Mouse (Mus musculus): ENCODE data around the gene Mitf. TPM values are rescaled to one million over a fixed set of nuclear protein-coding genes. Genes with fewer than 3 reads are reported as not detected.

The Mitf gene
- polyA plus RNA-seq, 1 experiment from 2014 or later, result 1.0 TPM

- ATAC-seq (ENCODE audit: low FRiP score), result no peak
- Histone ChIP-seq H3K4me3 (replicated peaks) (no peak overlapping the region), H3K27me3 (no peaks in the 10 kb centered on the region), H3K9me3 (no peaks in the 10 kb centered on the region), H3K4me2 (no peak overlapping the region), H3K27ac (no peak overlapping the region), H3K9ac (no peak overlapping the region), H3K36me3 (replicated peaks) (no peaks in the 10 kb centered on the region), H3K4me1 (no peaks in the 10 kb centered on the region)
- WGBS, result 54% methylated on average over 3 of the region's 3 CpGs
Observed at GRCm38 (mm10) chr6:97828021-97828420, 21.2 kb downstream of the Mitf start.

DNA sequence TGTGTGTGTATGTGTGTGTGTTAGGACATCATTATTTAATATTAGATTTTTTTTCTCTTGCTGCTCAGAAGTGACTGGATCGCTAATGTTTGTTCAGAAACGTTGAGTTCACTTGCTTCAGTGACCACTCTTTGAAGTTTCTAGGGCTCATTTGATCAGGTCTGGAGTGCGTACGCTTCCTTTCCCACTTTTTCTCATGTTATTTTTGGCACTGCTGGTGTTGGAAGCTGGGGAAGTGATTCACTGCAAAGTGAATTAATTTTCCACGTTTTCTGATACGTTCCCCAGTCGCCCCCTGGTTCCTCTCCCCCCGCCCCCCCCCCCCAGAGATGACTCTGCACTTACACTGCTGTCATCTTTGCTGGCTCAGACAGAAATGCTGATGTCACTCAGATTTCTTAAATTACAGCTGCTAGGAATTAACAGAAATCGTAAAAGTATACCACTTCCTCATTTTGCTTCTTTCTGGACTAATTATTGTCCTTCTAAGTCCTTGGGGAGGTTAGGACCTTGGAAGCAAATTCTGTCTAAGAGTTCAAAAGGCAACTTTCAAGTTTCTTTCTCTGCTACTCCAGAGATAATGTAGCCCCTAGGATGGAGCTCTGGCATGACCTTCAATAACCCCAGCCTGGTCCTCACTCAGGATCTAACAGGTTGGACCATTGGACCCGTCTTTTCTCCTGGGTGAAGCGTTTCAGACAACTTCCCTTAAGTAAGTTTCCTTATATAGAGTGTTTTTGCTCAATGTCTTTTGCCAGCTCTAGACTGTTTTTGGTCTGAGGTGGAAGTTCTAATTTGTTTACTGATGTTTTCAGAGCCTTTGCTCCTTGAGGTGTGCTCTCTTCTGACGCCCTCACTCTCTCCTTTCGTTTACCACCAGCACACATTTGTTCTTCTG is 22.2 kb downstream of the Mitf start:
- no peak for ATAC-seq (ENCODE audit: low FRiP score)
- Histone ChIP-seq H3K27ac (no peak overlapping the region), H3K9me3 (no peaks in the 10 kb centered on the region), H3K4me1 (no peaks in the 10 kb centered on the region), H3K4me3 (replicated peaks) (no peak overlapping the region), H3K9ac (no peak overlapping the region), H3K4me2 (no peak overlapping the region), H3K27me3 (no peaks in the 10 kb centered on the region), H3K36me3 (replicated peaks) (no peaks in the 10 kb centered on the region)
- 75% methylated on average over 13 of the region's 13 CpGs for WGBS

GRCm38 (mm10) chr6:97832501-97832900 is 25.6 kb downstream of the Mitf start:
- H3K4me3 ChIP-seq (replicated peaks), result no peak overlapping the region
- H3K4me2 ChIP-seq, result no peak overlapping the region
- H3K27me3 ChIP-seq, result no peaks in the 10 kb centered on the region
- no peak overlapping the region for H3K9ac ChIP-seq
- no peaks in the 10 kb centered on the region for H3K4me1 ChIP-seq
- H3K36me3 ChIP-seq (replicated peaks), result no peaks in the 10 kb centered on the region
- ATAC-seq (ENCODE audit: low FRiP score), result no peak
- 88% methylated on average over 4 of the region's 4 CpGs for WGBS
- no peak overlapping the region for H3K27ac ChIP-seq
- no peaks in the 10 kb centered on the region for H3K9me3 ChIP-seq

- H3K4me2 ChIP-seq, result no peak overlapping the region
- no peak overlapping the region for H3K4me3 ChIP-seq (replicated peaks)
- no peaks in the 10 kb centered on the region for H3K4me1 ChIP-seq
- no peak overlapping the region for H3K27ac ChIP-seq
- H3K9me3 ChIP-seq, result no peaks in the 10 kb centered on the region
- WGBS, result 85% methylated on average over 7 of the region's 7 CpGs
- no peak for ATAC-seq (ENCODE audit: low FRiP score)
- H3K9ac ChIP-seq, result no peak overlapping the region
- H3K27me3 ChIP-seq, result no peaks in the 10 kb centered on the region
- no peaks in the 10 kb centered on the region for H3K36me3 ChIP-seq (replicated peaks)
Observed at GRCm38 (mm10) chr6:97836176-97836575, 29.3 kb downstream of the Mitf start.

- H3K4me3 ChIP-seq (replicated peaks), result no peak overlapping the region
- no peaks in the 10 kb centered on the region for H3K36me3 ChIP-seq (replicated peaks)
- H3K9me3 ChIP-seq, result no peaks in the 10 kb centered on the region
- no peak overlapping the region for H3K27ac ChIP-seq
- H3K27me3 ChIP-seq, result no peaks in the 10 kb centered on the region
- H3K4me2 ChIP-seq, result no peak overlapping the region
- no peaks in the 10 kb centered on the region for H3K4me1 ChIP-seq
- no peak for ATAC-seq (ENCODE audit: low FRiP score)
- H3K9ac ChIP-seq, result no peak overlapping the region
Observed at GRCm38 (mm10) chr6:97837711-97838110, 30.9 kb downstream of the Mitf start.

DNA sequence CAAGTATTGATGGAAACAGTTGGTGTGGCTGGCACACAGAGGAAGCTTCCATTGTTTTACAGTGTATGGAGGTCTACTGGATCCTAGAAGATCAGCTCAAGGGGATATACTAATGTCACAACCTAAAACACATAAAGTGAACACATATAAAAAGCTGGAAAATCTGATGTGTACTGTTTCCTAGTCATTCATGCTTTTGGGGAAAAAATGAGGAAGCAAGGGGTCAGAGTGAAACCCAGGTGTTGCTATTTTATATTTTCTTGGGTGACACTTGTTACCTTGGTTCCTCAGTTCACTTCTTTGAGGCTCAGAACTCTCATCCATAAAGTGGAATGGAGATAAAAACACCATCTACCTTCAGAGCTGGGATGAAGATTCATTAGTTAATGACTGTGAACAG is 32.7 kb downstream of the Mitf start:
- no peak overlapping the region for H3K27ac ChIP-seq
- H3K27me3 ChIP-seq, result no peaks in the 10 kb centered on the region
- no peak overlapping the region for H3K4me2 ChIP-seq
- no peak for ATAC-seq (ENCODE audit: low FRiP score)
- H3K9me3 ChIP-seq, result no peaks in the 10 kb centered on the region
- no peaks in the 10 kb centered on the region for H3K4me1 ChIP-seq
- H3K9ac ChIP-seq, result no peak overlapping the region
- no peaks in the 10 kb centered on the region for H3K36me3 ChIP-seq (replicated peaks)
- no peak overlapping the region for H3K4me3 ChIP-seq (replicated peaks)

DNA sequence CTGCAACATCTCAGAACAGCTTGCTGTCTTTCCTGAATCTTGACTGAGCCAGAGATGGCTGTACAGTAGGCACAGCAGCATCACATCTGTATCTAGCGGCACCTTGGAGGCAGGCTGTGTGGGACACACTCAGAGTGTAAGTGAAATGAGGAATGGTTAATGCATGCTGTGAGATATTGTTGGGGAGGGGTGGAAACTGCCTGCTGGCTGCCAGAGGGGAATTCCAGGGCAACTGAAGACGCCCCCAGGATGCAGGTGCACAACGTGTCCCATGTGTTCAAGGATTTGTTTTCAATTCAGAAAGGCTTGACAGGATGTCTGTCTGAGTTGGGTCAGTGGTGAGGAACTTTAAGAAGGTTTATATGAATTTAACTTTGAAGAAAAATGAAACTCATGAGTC is 37.3 kb downstream of the Mitf start:
- WGBS, result 84% methylated on average over 3 of the region's 3 CpGs
- Histone ChIP-seq H3K9me3 (no peaks in the 10 kb centered on the region), H3K4me2 (no peak overlapping the region), H3K4me1 (peaks cover 8% of the 10 kb centered on the region; the same call in 1 of the 2 replicates), H3K4me3 (replicated peaks) (no peak overlapping the region), H3K27me3 (no peaks in the 10 kb centered on the region), H3K9ac (no peak overlapping the region), H3K36me3 (replicated peaks) (no peaks in the 10 kb centered on the region), H3K27ac (no peak overlapping the region)
- no peak for ATAC-seq (ENCODE audit: low FRiP score)

GRCm38 (mm10) chr6:97848191-97848857 is 41.5 kb downstream of the Mitf start:
- Histone ChIP-seq H3K36me3 (replicated peaks) (no peaks in the 10 kb centered on the region), H3K27me3 (no peaks in the 10 kb centered on the region), H3K4me2 (no peak overlapping the region), H3K4me1 (peaks cover 8% of the 10 kb centered on the region; the same call in 1 of the 2 replicates), H3K9ac (no peak overlapping the region), H3K4me3 (replicated peaks) (no peak overlapping the region), H3K27ac (no peak overlapping the region), H3K9me3 (no peaks in the 10 kb centered on the region)
- WGBS, result 69% methylated on average over 9 of the region's 9 CpGs
- no peak for ATAC-seq (ENCODE audit: low FRiP score)

- H3K9ac ChIP-seq, result no peak overlapping the region
- no peak overlapping the region for H3K4me2 ChIP-seq
- no peak overlapping the region for H3K27ac ChIP-seq
- no peak overlapping the region for H3K4me3 ChIP-seq (replicated peaks)
- H3K9me3 ChIP-seq, result no peaks in the 10 kb centered on the region
- WGBS, result 93% methylated on average over 2 of the region's 2 CpGs
- ATAC-seq (ENCODE audit: low FRiP score), result no peak
- no peaks in the 10 kb centered on the region for H3K27me3 ChIP-seq
- no peaks in the 10 kb centered on the region for H3K4me1 ChIP-seq
- H3K36me3 ChIP-seq (replicated peaks), result no peaks in the 10 kb centered on the region
Observed at GRCm38 (mm10) chr6:97854236-97854635, 47.4 kb downstream of the Mitf start.

DNA sequence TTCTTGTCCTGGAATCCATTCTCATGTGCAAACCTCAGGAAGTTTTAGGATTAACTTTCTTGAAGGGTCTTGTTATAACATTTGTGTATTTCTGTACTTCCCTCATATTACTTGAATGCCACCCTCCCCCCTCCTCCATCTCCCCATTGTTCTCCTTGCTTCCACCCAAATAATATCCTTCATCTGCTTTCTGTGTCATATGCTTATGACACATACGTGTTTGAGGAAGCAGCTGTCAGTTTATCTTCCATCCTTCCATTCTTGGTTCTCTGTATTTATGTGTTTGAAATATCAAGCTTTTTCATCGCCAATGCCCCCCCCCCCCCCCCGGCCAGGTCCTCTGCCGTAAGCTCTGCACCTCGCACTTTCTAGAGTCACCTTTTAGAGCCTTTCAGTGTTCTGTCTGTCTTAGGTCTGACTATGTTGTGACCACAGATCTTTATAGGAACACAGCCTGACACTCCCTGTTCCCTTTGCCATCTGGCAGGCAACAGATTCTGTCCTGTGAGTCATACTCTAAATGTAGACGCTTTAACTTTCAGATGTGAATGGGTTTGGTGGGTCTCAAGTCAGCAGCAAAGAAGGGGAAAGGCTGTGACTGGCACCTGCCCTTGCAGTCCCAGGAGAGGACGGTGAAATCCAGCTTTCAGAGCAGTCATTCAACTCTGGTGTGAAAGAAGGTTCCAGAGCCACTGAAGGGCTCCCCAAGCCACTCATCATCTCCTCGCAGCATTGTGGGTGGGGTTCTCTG is 48.7 kb downstream of the Mitf start:
- no peak overlapping the region for H3K27ac ChIP-seq

DNA sequence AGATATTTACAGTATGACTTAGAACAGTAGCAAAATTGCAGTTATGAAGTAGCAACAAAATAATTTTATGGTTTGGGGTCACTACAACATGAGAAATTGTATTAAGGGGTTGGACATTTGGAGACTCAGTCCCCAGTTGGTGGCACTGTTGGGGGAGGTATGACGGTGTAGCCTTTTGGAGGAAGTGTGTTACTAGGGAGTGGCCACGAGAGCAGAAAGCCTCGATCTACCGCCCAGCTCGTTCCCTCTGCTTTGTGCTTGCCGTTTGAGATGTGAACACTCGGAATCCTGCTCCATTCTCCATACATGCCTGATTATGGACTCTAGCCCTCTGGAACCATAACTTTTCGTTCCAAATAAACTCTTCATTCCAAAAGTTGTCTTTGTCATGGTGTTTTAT is 49.6 kb downstream of the Mitf start:
- H3K9ac ChIP-seq, result no peak overlapping the region
- H3K4me1 ChIP-seq, result no peaks in the 10 kb centered on the region
- H3K36me3 ChIP-seq (replicated peaks), result no peaks in the 10 kb centered on the region
- ATAC-seq (ENCODE audit: low FRiP score), result no peak
- no peak overlapping the region for H3K4me3 ChIP-seq (replicated peaks)
- H3K4me2 ChIP-seq, result no peak overlapping the region
- 69% methylated on average over 8 of the region's 8 CpGs for WGBS
- no peak overlapping the region for H3K27ac ChIP-seq
- no peaks in the 10 kb centered on the region for H3K9me3 ChIP-seq
- no peaks in the 10 kb centered on the region for H3K27me3 ChIP-seq

More for the DNA sequence above, 48.7 kb downstream of the Mitf start:
- no peak for ATAC-seq (ENCODE audit: low FRiP score)
- Histone ChIP-seq H3K4me3 (replicated peaks) (no peak overlapping the region), H3K9ac (no peak overlapping the region), H3K9me3 (no peaks in the 10 kb centered on the region), H3K4me1 (no peaks in the 10 kb centered on the region), H3K27me3 (no peaks in the 10 kb centered on the region), H3K4me2 (no peak overlapping the region), H3K36me3 (replicated peaks) (no peaks in the 10 kb centered on the region)
- WGBS, result 89% methylated on average over 8 of the region's 8 CpGs

DNA sequence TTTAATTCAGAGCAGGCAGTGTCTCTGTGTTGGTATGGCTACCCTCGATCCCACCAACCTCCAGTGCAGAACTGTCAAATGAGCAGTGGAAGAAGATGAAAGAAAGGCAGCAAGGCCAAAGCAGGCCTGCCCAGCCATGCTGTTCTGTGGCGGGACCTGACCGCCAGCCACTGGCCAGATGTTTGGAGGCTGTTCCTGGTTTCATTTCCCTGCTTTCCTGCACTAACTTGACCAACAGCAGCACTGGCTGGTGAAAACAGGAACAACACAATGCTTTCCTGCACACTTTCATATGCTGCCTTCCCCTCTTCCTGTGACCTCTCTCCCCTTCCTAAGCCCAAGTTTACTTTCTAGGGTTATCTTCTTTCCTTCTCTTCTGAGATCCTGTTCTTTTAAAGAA is 50.8 kb downstream of the Mitf start:
- H3K36me3 ChIP-seq (replicated peaks), result no peaks in the 10 kb centered on the region
- H3K9ac ChIP-seq, result no peak overlapping the region

More for the DNA sequence above, 50.8 kb downstream of the Mitf start:
- H3K9me3 ChIP-seq, result no peaks in the 10 kb centered on the region
- H3K27ac ChIP-seq, result no peak overlapping the region
- no peak overlapping the region for H3K4me2 ChIP-seq
- H3K4me3 ChIP-seq (replicated peaks), result no peak overlapping the region
- 75% methylated on average over 3 of the region's 3 CpGs for WGBS
- H3K27me3 ChIP-seq, result no peaks in the 10 kb centered on the region
- H3K4me1 ChIP-seq, result no peaks in the 10 kb centered on the region
- no peak for ATAC-seq (ENCODE audit: low FRiP score)

Data from forebrain, embryonic 12.5 days (tissue).